Mouse (Mus musculus): ENCODE data around the gene Kcnk10. TPM values are rescaled to one million over a fixed set of nuclear protein-coding genes. Genes with fewer than 3 reads are reported as not detected.

The Kcnk10 gene
- polyA plus RNA-seq, 1 experiment from 2014 or later = 53.6 TPM

GRCm38 (mm10) chr12:98520568-98520931 lies 57.6 kb downstream of the Kcnk10 start:
- ATAC-seq (ENCODE audit: low FRiP score, low TSS enrichment) (peak; percentile 58; the same call in 1 of the 2 replicates), DNase-seq (peak; percentile 23)
- H3K9me3 ChIP-seq (ENCODE audit: control insufficient read depth, low read length) = no peaks in the 10 kb centered on the region
- H3K4me1 ChIP-seq (ENCODE audit: control insufficient read depth, insufficient read depth, low read length) = peaks cover 16% of the 10 kb centered on the region
- H3K36me3 ChIP-seq (ENCODE audit: control insufficient read depth, insufficient read depth, low read length) = peaks cover 21% of the 10 kb centered on the region
- 41% methylated on average over 4 of the region's 4 CpGs for WGBS
- no peaks in the 10 kb centered on the region for H3K27me3 ChIP-seq (ENCODE audit: control insufficient read depth, insufficient read depth, low read length)
- peak overlapping the region; percentile 72 for H3K27ac ChIP-seq (replicated peaks; ENCODE audit: low read depth, low read length)
- H3K9ac ChIP-seq (replicated peaks; ENCODE audit: low read length) = no peak overlapping the region
- H3K4me3 ChIP-seq (replicated peaks; ENCODE audit: low read depth, low read length) = no peak overlapping the region
- H3K4me2 ChIP-seq (ENCODE audit: low read length) = no peak overlapping the region

DNA sequence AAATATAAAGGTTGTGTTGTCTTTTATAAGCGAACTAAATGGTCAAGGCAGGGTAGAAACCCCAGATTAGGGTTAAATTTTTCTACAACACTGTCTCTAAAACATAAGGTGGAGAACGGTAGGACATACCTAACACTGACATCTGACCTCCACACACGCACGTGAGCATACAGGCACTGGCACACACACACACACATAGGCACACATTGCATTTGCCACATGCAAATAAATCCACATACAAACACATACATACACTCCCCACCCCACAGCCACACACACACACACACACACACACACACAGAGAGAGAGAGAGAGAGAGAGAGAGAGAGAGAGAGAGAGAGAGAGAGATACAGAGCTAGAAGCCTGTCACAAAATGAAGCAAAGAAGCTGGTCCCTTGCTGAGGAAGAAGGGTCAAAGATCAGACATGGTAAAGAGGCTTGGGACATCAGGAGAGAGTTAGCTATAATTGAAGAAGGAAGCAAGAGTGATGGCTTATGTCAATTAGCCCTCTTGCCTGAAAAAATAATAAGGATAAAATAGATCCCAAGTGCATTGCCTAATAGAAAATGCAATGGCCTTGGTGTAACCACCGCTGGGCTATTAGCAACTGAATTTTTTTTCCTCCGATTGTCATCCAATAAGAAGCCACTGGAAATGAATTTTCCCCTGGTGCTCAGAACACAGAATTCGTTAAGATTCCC lies 58.1 kb downstream of the Kcnk10 start:
- no peak overlapping the region for H3K4me2 ChIP-seq (ENCODE audit: low read length)

DNA sequence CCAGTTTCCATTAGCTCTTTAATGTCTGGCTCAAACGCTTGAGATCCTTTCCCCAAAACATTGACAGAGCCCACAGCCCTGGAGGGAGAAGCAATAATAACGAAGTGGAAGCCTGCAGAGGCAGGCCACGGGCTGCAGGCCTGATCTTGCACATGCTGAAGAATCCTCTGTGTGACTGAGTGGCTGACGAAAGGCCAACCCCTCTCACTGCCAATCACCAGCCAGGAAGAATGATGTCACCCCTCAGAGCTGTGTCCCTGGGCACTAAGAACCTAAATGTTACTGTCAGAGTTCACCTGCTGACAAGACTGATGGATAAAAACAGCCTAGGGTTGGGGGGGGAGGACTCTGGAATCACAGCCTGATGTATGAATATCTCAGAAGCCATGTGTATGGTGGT lies 72.5 kb downstream of the Kcnk10 start:
- Histone ChIP-seq H3K27ac (replicated peaks; ENCODE audit: low read depth, low read length) (no peak overlapping the region), H3K4me1 (ENCODE audit: control insufficient read depth, insufficient read depth, low read length) (peaks cover 16% of the 10 kb centered on the region), H3K9me3 (ENCODE audit: control insufficient read depth, low read length) (no peaks in the 10 kb centered on the region), H3K36me3 (ENCODE audit: control insufficient read depth, insufficient read depth, low read length) (peaks cover 20% of the 10 kb centered on the region), H3K9ac (replicated peaks; ENCODE audit: low read length) (no peak overlapping the region), H3K4me3 (replicated peaks; ENCODE audit: low read depth, low read length) (no peak overlapping the region), H3K4me2 (ENCODE audit: low read length) (no peak overlapping the region), H3K27me3 (ENCODE audit: control insufficient read depth, insufficient read depth, low read length) (no peaks in the 10 kb centered on the region)
- 77% methylated on average over 4 of the region's 4 CpGs for WGBS
- no peak for DNase-seq
- ATAC-seq (ENCODE audit: low FRiP score, low TSS enrichment) = no peak

More for the DNA sequence above, 58.1 kb downstream of the Kcnk10 start:
- H3K9ac ChIP-seq (replicated peaks; ENCODE audit: low read length) = no peak overlapping the region
- WGBS = 60% methylated on average over 7 of the region's 7 CpGs
- peaks cover 21% of the 10 kb centered on the region for H3K36me3 ChIP-seq (ENCODE audit: control insufficient read depth, insufficient read depth, low read length)
- ATAC-seq (ENCODE audit: low FRiP score, low TSS enrichment) (no peak; the same call in 1 of the 2 replicates), DNase-seq (peak; percentile 50)
- peak overlapping the region; percentile 72; the same call in 1 of the 2 replicates for H3K27ac ChIP-seq (replicated peaks; ENCODE audit: low read depth, low read length)
- no peak overlapping the region for H3K4me3 ChIP-seq (replicated peaks; ENCODE audit: low read depth, low read length)
- no peaks in the 10 kb centered on the region for H3K27me3 ChIP-seq (ENCODE audit: control insufficient read depth, insufficient read depth, low read length)
- no peaks in the 10 kb centered on the region for H3K9me3 ChIP-seq (ENCODE audit: control insufficient read depth, low read length)
- peaks cover 16% of the 10 kb centered on the region for H3K4me1 ChIP-seq (ENCODE audit: control insufficient read depth, insufficient read depth, low read length)

DNA sequence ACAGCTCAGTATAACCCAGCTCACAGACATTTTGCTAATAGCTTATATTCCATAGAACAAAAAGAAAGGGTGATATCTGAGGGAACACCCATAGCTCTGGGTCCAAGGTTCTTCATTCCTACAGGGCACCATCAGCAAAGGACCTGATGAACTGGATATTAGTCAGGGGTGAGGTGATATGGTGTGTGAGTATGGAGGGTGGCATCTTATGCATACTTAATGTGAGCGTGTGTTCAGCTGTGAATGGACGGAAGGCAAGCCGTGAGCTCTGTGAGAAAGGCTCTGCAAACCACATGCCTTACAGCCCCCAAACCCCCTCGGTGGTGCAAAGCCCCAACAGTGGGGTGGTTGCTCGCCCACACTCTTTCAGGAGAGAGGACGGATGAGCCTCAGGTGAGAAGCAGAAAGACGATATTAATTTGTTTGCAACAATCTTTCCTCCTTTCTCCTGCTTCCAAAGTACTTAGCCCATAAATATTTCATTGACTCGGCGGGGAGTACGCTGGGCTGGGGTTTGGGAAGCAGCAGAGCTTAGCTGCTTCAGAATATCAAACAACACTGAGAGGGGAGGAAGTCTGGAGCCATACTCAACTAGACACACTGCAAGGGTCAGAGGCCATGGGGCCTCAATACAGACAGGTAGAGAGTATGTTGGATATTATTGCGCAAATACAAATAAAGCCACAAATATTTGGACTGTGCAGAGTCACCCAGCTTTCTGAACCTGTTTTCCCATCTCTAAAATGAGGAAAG lies 76.4 kb downstream of the Kcnk10 start:
- Histone ChIP-seq H3K27ac (replicated peaks; ENCODE audit: low read depth, low read length) (peak overlapping the region; percentile 63), H3K9ac (replicated peaks; ENCODE audit: low read length) (no peak overlapping the region), H3K4me2 (ENCODE audit: low read length) (no peak overlapping the region), H3K9me3 (ENCODE audit: control insufficient read depth, low read length) (no peaks in the 10 kb centered on the region), H3K4me3 (replicated peaks; ENCODE audit: low read depth, low read length) (no peak overlapping the region), H3K27me3 (ENCODE audit: control insufficient read depth, insufficient read depth, low read length) (no peaks in the 10 kb centered on the region), H3K4me1 (ENCODE audit: control insufficient read depth, insufficient read depth, low read length) (peaks cover 16% of the 10 kb centered on the region), H3K36me3 (ENCODE audit: control insufficient read depth, insufficient read depth, low read length) (no peaks in the 10 kb centered on the region; the same call in 1 of the 2 replicates)
- DNase-seq = peak; percentile 62
- ATAC-seq (ENCODE audit: low FRiP score, low TSS enrichment) = peak; percentile 48
- WGBS = 56% methylated on average over 11 of the region's 11 CpGs

GRCm38 (mm10) chr12:98501045-98501444 lies 77.1 kb downstream of the Kcnk10 start:
- WGBS = 76% methylated on average over 4 of the region's 4 CpGs
- peak overlapping the region; percentile 63 for H3K27ac ChIP-seq (replicated peaks; ENCODE audit: low read depth, low read length)

DNA sequence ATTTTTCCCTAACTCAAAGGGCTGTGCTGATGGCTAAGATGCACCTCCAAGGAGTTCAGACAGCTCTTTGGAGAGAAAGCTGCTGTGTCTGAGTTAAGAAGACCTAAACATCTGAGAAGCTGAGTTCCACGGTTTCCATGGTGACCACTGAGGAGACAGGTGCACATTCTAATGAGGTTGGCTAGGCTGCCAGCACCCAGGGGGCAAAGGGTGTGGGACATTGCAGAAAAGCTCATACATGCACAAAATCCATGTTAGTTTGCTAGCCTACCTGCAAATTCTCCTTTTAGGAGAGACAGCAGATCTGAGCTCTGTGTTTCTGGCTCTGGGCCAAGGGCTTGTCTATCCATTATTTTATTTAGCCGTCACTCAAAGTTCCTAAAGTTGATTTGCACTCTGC lies 96.7 kb downstream of the Kcnk10 start:
- H3K4me1 ChIP-seq (ENCODE audit: control insufficient read depth, insufficient read depth, low read length) = peaks cover 39% of the 10 kb centered on the region
- H3K4me3 ChIP-seq (replicated peaks; ENCODE audit: low read depth, low read length) = no peak overlapping the region
- H3K4me2 ChIP-seq (ENCODE audit: low read length) = no peak overlapping the region
- no peaks in the 10 kb centered on the region for H3K9me3 ChIP-seq (ENCODE audit: control insufficient read depth, low read length)
- DNase-seq = peak; percentile 76
- H3K27ac ChIP-seq (replicated peaks; ENCODE audit: low read depth, low read length) = peak overlapping the region; percentile 50
- H3K36me3 ChIP-seq (ENCODE audit: control insufficient read depth, insufficient read depth, low read length) = no peaks in the 10 kb centered on the region
- peak; percentile 66 for ATAC-seq (ENCODE audit: low FRiP score, low TSS enrichment)
- H3K27me3 ChIP-seq (ENCODE audit: control insufficient read depth, insufficient read depth, low read length) = no peaks in the 10 kb centered on the region
- no peak overlapping the region for H3K9ac ChIP-seq (replicated peaks; ENCODE audit: low read length)
- 34% methylated on average over 2 of the region's 2 CpGs for WGBS

More at GRCm38 (mm10) chr12:98501045-98501444, 77.1 kb downstream of the Kcnk10 start:
- H3K27me3 ChIP-seq (ENCODE audit: control insufficient read depth, insufficient read depth, low read length) = no peaks in the 10 kb centered on the region
- H3K36me3 ChIP-seq (ENCODE audit: control insufficient read depth, insufficient read depth, low read length) = peaks cover 3% of the 10 kb centered on the region
- H3K4me2 ChIP-seq (ENCODE audit: low read length) = no peak overlapping the region
- H3K4me1 ChIP-seq (ENCODE audit: control insufficient read depth, insufficient read depth, low read length) = peaks cover 16% of the 10 kb centered on the region
- ATAC-seq (ENCODE audit: low FRiP score, low TSS enrichment) (no peak), DNase-seq (no peak)
- H3K9me3 ChIP-seq (ENCODE audit: control insufficient read depth, low read length) = no peaks in the 10 kb centered on the region
- H3K9ac ChIP-seq (replicated peaks; ENCODE audit: low read length) = no peak overlapping the region
- no peak overlapping the region for H3K4me3 ChIP-seq (replicated peaks; ENCODE audit: low read depth, low read length)

GRCm38 (mm10) chr12:98481048-98481447 lies 97.1 kb downstream of the Kcnk10 start:
- H3K4me3 ChIP-seq (replicated peaks; ENCODE audit: low read depth, low read length) = no peak overlapping the region
- H3K4me2 ChIP-seq (ENCODE audit: low read length) = no peak overlapping the region
- peak overlapping the region; percentile 50 for H3K27ac ChIP-seq (replicated peaks; ENCODE audit: low read depth, low read length)
- H3K9ac ChIP-seq (replicated peaks; ENCODE audit: low read length) = no peak overlapping the region
- WGBS = 34% methylated on average over 5 of the region's 5 CpGs
- ATAC-seq (ENCODE audit: low FRiP score, low TSS enrichment) = no peak
- H3K4me1 ChIP-seq (ENCODE audit: control insufficient read depth, insufficient read depth, low read length) = peaks cover 39% of the 10 kb centered on the region
- DNase-seq = no peak
- no peaks in the 10 kb centered on the region for H3K36me3 ChIP-seq (ENCODE audit: control insufficient read depth, insufficient read depth, low read length)
- no peaks in the 10 kb centered on the region for H3K27me3 ChIP-seq (ENCODE audit: control insufficient read depth, insufficient read depth, low read length)
- H3K9me3 ChIP-seq (ENCODE audit: control insufficient read depth, low read length) = no peaks in the 10 kb centered on the region

DNA sequence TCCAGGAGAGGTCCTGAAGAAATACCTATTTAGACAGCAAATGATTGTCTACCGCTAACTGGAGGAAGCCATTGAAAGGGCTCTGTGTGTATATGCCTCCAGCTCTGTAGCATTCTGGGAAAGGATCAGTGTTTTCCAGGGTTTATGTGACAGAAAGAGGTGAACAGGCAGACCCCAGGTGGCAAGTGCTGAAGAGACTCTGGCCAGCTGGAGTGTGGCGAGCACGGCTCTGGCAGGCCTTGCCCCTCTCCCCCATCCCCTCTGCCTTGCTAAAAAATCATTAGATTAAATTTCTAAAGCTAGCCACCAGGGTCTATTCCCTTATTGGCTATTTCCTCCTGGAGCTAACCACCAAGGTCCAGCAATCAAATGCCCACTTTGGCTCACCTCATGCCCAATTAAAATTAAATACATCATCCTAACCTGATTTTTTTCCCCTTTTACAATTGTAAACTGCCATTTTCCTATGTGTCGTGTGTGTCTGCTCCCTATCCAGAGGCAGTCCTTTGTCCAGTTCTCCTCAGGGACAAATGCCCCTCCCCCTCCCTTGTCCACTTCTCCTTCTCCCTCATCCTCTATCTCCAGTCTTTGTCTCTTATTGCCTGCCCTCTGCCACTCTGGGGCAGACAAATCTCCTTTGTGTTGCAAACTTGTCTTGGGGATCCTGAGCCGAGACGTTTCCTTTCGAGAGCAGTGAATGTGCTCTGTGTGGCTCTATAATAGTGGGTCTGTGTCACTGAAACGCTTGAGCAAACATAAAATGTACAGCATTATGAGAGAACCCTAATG lies 100.2 kb downstream of the Kcnk10 start:
- WGBS = 10% methylated on average over 8 of the region's 8 CpGs
- H3K4me2 ChIP-seq (ENCODE audit: low read length) = peak overlapping the region; percentile 0; the same call in 1 of the 2 replicates
- no peaks in the 10 kb centered on the region for H3K27me3 ChIP-seq (ENCODE audit: control insufficient read depth, insufficient read depth, low read length)
- H3K36me3 ChIP-seq (ENCODE audit: control insufficient read depth, insufficient read depth, low read length) = no peaks in the 10 kb centered on the region
- ATAC-seq (ENCODE audit: low FRiP score, low TSS enrichment) (peak; percentile 65; the same call in 1 of the 2 replicates), DNase-seq (peak; percentile 59)
- H3K4me3 ChIP-seq (replicated peaks; ENCODE audit: low read depth, low read length) = no peak overlapping the region
- H3K9ac ChIP-seq (replicated peaks; ENCODE audit: low read length) = peak overlapping the region; percentile 20; the same call in 1 of the 2 replicates
- H3K4me1 ChIP-seq (ENCODE audit: control insufficient read depth, insufficient read depth, low read length) = peaks cover 39% of the 10 kb centered on the region
- peak overlapping the region; percentile 83 for H3K27ac ChIP-seq (replicated peaks; ENCODE audit: low read depth, low read length)
- no peaks in the 10 kb centered on the region for H3K9me3 ChIP-seq (ENCODE audit: control insufficient read depth, low read length)
